Mouse (Mus musculus) hindbrain, postnatal 0 days (tissue): ENCODE measurements around the gene Upf3b. TPM values are rescaled to one million over a fixed set of nuclear protein-coding genes. Genes with fewer than 3 reads are reported as not detected.

Experiments used
- ATAC-seq: fragments of 200-750 bp; cut with Nextera tagmentation; 2 replicates; pipeline ENCODE4 v1.8.0; 2017; ENCODE audit warnings: mild to moderate bottlenecking, moderate TSS enrichment, moderate library complexity
- DNase-seq: peaks from one replicate; pipeline ENCODE4 v3.0.0-alpha.2; 2015; ENCODE audit warnings: low spot score
- H3K27ac ChIP-seq: fragments of 300-500 bp; sonication (generic); 2 replicates; pipeline ENCODE4 v1.5.1; 2014; ENCODE audit warnings: mild to moderate bottlenecking
- H3K27me3 ChIP-seq: fragments of 300-500 bp; sonication (generic); 2 replicates; pipeline ENCODE4 v1.6.1; 2014; ENCODE audit warnings: low read length, mixed read lengths; ENCODE audit not compliant: insufficient read depth
- H3K36me3 ChIP-seq: fragments of 300-500 bp; sonication (generic); 2 replicates; pipeline ENCODE4 v1.6.1; 2014; ENCODE audit warnings: low read length, mixed read lengths; ENCODE audit not compliant: insufficient read depth
- H3K4me1 ChIP-seq: fragments of 300-500 bp; sonication (generic); 2 replicates; pipeline ENCODE4 v1.6.1; 2014; ENCODE audit warnings: antibody characterized with exemption, low read length, mixed read lengths; ENCODE audit not compliant: insufficient read depth
- H3K4me2 ChIP-seq: fragments of 300-500 bp; sonication (generic); 2 replicates; pipeline ENCODE4 v1.6.1; 2014; ENCODE audit warnings: low read depth, mild to moderate bottlenecking, low read length, moderate library complexity, mixed read lengths
- H3K4me3 ChIP-seq: fragments of 300-500 bp; sonication (generic); 2 replicates; pipeline ENCODE4 v1.5.1; 2014; ENCODE audit warnings: low read length
- H3K9ac ChIP-seq: fragments of 300-500 bp; sonication (generic); replicated peaks from 2 replicates; pipeline ENCODE4 v1.6.1; 2014; ENCODE audit warnings: mild to moderate bottlenecking, low read length, moderate library complexity, mixed read lengths
- H3K9me3 ChIP-seq: fragments of 300-500 bp; sonication (generic); 2 replicates; pipeline ENCODE4 v1.6.1; 2016; ENCODE audit warnings: low read length, mixed read lengths
- CTCF ChIP-seq: IDR thresholded peaks from 2 replicates; pipeline ENCODE4 v1.5.1; 2016; ENCODE audit warnings: antibody characterized with exemption, control low read depth, low read depth
- WGBS: fragments of 180-500 bp; shearing (Covaris S2); extraction: QIAGEN DNeasy Blood & Tissue Kit; methylation state at CpG from one replicate; pipeline ENCODE4 v1.1.7; 2014; 5-methylcytosine and 5-hydroxymethylcytosine counted together
- polyA plus RNA-seq: library from polyadenylated mRNA; unstranded; fragments of >200 nt; fragmentation: Nextera tagmentation; extraction: Ambion mirVana; gene quantifications from 2 replicates; pipeline ENCODE4 v1.2.1, GENCODE M21; 2015
- total RNA-seq: library from RNA; depleted of rRNA; stranded (reverse); fragments of >200 nt; gene quantifications from 2 replicates; pipeline ENCODE4 v1.2.3, GENCODE M21; 2014

Gene Upf3b
- total and polyA plus RNA-seq, 2 experiments from 2014 or later, result 6.8 to 22.8 TPM

DNA sequence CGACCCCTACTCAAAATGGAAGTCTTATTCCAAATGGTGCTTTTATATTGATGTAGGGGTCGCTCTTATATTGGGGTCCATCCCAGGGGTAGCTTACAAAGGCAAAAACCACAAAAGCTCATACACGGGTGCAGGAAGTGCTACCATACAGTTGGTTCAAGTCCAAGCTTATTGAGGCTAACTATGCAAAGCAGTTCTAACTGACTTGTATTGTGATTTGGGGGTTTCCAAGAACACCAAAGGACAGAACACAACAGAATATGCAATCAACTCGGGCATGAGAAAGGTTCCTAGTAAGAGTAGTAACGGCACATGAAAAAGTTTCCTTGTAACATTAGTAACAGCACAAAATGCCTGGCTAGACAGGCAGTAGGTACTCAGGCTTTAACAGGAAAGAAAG lies 10.1 kb upstream of the Upf3b start:
- 73% methylated on average over 5 of the region's 5 CpGs for WGBS
- no peak overlapping the region for H3K4me2 ChIP-seq
- H3K9ac ChIP-seq, result no peak overlapping the region
- no peak for TF ChIP-seq CTCF
- no peak for DNase-seq
- no peaks in the 10 kb centered on the region for H3K27me3 ChIP-seq
- ATAC-seq, result no peak
- no peaks in the 10 kb centered on the region for H3K4me1 ChIP-seq
- H3K9me3 ChIP-seq, result no peaks in the 10 kb centered on the region
- no peak overlapping the region for H3K4me3 ChIP-seq
- H3K36me3 ChIP-seq, result no peaks in the 10 kb centered on the region
- H3K27ac ChIP-seq, result no peak overlapping the region

DNA sequence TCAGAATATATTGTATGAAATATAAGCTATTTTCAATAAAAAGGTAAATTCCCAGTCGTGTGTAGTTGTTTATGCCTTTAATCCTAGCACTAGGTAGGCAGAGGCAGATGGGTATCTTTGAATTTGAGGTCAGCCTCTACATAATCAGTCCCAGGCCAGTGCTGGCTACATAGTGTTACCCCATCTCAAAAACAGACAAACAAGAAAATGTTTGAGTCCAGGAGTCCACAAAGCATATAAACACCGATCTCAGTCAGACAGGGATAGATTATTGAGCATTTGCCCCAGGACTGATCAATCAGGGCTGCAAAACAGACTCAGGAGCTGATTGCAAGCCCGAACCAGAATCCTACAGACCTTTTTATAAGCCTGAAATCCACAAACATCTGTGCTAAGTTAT lies 9.5 kb upstream of the Upf3b start:
- H3K36me3 ChIP-seq, result no peaks in the 10 kb centered on the region
- H3K27me3 ChIP-seq, result no peaks in the 10 kb centered on the region
- TF ChIP-seq CTCF, result no peak
- no peak overlapping the region for H3K4me2 ChIP-seq
- ATAC-seq (no peak), DNase-seq (no peak)
- WGBS, result 54% methylated on average over 3 of the region's 3 CpGs
- no peaks in the 10 kb centered on the region for H3K4me1 ChIP-seq
- H3K27ac ChIP-seq, result no peak overlapping the region
- no peak overlapping the region for H3K9ac ChIP-seq
- H3K9me3 ChIP-seq, result no peaks in the 10 kb centered on the region
- H3K4me3 ChIP-seq, result no peak overlapping the region

DNA sequence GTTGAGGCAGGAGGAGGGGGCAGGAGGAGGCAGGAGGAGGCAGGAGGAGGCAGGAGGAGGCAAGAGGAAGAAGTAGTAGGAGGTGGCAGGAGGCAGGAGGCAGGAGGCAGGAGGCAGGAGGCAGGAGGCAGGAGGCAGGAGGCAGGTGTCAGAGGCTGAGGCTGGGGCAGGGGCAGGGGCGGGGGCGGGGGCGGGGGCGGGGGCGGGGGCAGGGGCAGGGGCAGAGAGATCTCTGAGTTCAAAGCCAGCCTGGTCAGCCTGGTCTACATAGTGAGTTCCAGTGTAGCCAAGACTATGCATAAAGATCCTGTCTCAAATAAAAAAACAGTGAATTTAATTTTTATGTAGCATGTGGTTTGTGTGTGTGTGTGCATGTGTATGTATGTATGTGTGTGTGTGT lies 7.0 kb upstream of the Upf3b start:
- no peaks in the 10 kb centered on the region for H3K27me3 ChIP-seq
- DNase-seq (no peak), ATAC-seq (no peak)
- H3K9ac ChIP-seq, result no peak overlapping the region
- H3K4me1 ChIP-seq, result no peaks in the 10 kb centered on the region
- no peak overlapping the region for H3K4me2 ChIP-seq
- no peak overlapping the region for H3K27ac ChIP-seq
- no peaks in the 10 kb centered on the region for H3K36me3 ChIP-seq
- 60% methylated on average over 2 of the region's 5 CpGs for WGBS
- no peaks in the 10 kb centered on the region for H3K9me3 ChIP-seq
- no peak for TF ChIP-seq CTCF
- H3K4me3 ChIP-seq, result no peak overlapping the region

DNA sequence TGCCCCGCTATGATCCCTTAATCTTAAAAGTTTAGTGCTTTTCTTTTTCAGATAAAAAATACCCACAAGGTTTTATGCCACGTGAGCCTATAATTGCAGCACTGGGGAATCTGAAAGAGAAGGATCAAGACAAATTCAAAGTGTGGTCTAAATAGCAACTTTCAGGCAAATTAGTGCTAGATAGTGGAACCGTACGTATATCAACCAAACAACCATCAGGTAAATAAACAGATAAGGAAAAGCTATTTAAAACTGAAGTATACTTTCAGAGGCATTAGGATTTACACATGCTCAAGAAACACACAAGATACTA lies 715 bp upstream of the Upf3b start:
- DNase-seq (no peak), ATAC-seq (no peak)
- H3K27me3 ChIP-seq, result no peaks in the 10 kb centered on the region
- H3K36me3 ChIP-seq, result no peaks in the 10 kb centered on the region
- no peak overlapping the region for H3K4me3 ChIP-seq
- WGBS, result 79% methylated on average over 4 of the region's 4 CpGs
- no peaks in the 10 kb centered on the region for H3K9me3 ChIP-seq
- no peak overlapping the region for H3K27ac ChIP-seq
- no peak overlapping the region for H3K9ac ChIP-seq
- peak overlapping the region; percentile 54 for H3K4me2 ChIP-seq
- TF ChIP-seq CTCF, result no peak
- H3K4me1 ChIP-seq, result no peaks in the 10 kb centered on the region

DNA sequence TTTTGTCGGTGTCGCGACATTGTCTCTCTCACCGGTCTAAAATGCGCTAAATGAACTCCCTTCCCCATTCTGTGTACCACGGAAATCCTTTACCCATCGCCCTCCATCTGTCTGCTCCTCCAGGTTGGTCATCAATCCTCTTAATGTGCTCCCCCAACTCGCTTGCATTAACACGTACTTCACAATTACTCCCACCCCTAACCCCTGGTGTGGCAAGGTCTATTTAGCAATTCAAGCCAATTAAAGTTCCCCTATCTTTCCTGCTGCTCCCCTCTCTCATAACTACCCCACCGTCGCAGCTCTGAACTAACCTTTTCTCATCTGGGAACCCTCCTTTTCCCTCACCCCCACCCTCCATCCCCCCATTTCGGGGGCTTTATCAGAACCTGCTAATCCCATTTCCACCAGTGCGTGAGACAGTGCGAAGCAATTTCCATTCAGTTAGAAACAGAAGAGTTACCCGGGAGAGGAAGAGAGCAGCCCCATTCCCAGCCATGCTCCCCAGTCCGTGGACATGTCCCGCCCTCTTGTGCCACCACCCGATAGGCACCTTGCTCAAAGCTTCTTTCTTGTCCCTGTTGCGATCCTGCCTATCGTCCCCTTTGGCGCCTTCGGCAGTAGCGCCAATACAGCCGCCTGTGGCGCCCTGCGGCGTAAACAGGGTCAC lies 463 bp downstream of the Upf3b start:
- TF ChIP-seq CTCF, result no peak
- DNase-seq (no peak), ATAC-seq (peak; percentile 84)
- Histone ChIP-seq H3K4me1 (no peaks in the 10 kb centered on the region), H3K9me3 (no peaks in the 10 kb centered on the region), H3K4me3 (peak overlapping the region; percentile 52), H3K27ac (peak overlapping the region; percentile 89), H3K9ac (peak overlapping the region; percentile 65), H3K36me3 (no peaks in the 10 kb centered on the region), H3K4me2 (peak overlapping the region; percentile 54), H3K27me3 (no peaks in the 10 kb centered on the region)
- WGBS, result 25% methylated on average over 27 of the region's 27 CpGs

DNA sequence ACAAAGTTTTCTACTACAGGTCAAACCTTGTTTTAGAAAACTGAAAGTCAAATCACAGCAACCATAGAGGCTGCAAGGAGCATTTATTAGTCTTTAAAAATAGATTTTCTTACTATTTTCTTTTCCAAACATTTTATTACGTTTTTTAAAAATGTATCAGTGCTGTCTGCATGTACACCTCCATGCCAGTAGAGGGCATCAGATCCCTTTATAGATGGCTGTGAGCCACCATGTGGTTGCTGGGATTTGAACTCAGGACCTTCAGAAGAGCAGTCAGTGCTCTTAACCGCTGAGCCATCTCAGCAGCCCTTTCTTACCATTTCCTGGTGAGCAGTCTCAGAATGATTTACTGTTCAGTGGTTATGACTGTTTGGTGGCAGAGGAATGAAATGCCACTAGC lies 6.3 kb downstream of the Upf3b start:
- TF ChIP-seq CTCF, result no peak
- ATAC-seq (no peak), DNase-seq (no peak)
- WGBS, result 85% methylated on average over 2 of the region's 2 CpGs
- Histone ChIP-seq H3K36me3 (no peaks in the 10 kb centered on the region), H3K27ac (no peak overlapping the region), H3K4me3 (no peak overlapping the region), H3K4me2 (no peak overlapping the region), H3K4me1 (no peaks in the 10 kb centered on the region), H3K27me3 (no peaks in the 10 kb centered on the region), H3K9me3 (no peaks in the 10 kb centered on the region), H3K9ac (no peak overlapping the region)

DNA sequence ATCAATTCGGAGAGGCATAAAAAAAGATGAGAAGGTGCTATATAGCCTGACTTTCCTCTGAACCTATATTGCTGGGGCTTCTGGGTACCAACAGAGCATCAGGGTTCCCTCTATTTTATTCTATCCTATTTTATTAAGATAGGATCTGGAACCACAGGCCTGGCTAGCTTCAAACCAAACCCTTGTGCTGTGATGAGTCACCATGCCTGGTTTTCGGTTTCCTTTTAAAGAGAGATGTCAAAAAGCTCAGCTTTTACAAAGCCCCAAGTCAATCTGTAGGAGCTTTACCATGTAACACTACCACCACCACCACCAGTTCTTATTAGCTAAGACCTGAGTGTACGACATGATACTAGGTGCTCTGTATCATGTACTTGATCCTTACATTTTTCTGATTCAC lies 11.4 kb downstream of the Upf3b start:
- no peaks in the 10 kb centered on the region for H3K36me3 ChIP-seq
- WGBS, result 89% methylated on average over 3 of the region's 3 CpGs
- no peaks in the 10 kb centered on the region for H3K27me3 ChIP-seq
- TF ChIP-seq CTCF, result no peak
- ATAC-seq, result no peak
- no peak for DNase-seq
- H3K4me3 ChIP-seq, result no peak overlapping the region
- H3K27ac ChIP-seq, result no peak overlapping the region
- no peaks in the 10 kb centered on the region for H3K4me1 ChIP-seq
- no peak overlapping the region for H3K9ac ChIP-seq
- no peaks in the 10 kb centered on the region for H3K9me3 ChIP-seq
- H3K4me2 ChIP-seq, result no peak overlapping the region
